Mouse (Mus musculus) gastrocnemius, adult 18-20 months (tissue): ENCODE measurements around the gene Tmem171. TPM values are rescaled to one million over a fixed set of nuclear protein-coding genes. Genes with fewer than 3 reads are reported as not detected.

Experiments used
- DNase-seq: peaks from one replicate; pipeline ENCODE4 v3.0.0; 2021; ENCODE audit warnings: low spot score
- total RNA-seq, 2 experiments: library from RNA; stranded (reverse); gene quantifications; 2 replicates each; pipeline ENCODE4 v1.2.3; 2021

Tmem171 gene
- total RNA-seq, 2 experiments from 2014 or later, result 2.0 TPM; not detected in 1

- no peak for DNase-seq
Observed at GRCm38 (mm10) chr13:98693316-98693715, 1.3 kb downstream of the Tmem171 start.

DNA sequence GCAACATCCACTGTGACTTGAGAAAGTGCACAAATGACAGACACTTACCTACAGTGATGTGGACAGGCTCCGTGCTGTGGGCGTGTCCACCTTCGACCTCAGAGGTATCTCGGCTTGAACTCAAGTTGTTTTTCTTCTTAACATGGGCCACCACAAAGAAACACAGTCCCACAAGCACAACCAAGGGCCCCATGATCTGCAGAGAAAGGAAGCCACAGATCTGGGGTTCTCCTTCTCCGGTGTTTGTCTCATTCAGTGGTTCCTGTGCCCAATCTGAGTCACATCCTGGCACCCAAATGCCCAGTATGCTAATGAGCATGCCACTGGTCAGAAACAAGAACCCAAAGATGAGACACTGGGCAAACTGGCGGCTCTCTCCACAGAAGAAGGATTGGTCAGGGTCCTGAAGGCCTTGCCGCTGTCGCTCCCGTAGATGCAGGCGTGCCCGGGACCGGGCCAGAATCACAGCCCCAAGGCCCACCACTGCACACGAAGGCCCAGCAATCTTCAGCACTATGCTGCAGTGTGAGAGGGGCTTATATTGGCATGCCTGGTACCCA is 2.6 kb downstream of the Tmem171 start:
- no peak for DNase-seq

DNA sequence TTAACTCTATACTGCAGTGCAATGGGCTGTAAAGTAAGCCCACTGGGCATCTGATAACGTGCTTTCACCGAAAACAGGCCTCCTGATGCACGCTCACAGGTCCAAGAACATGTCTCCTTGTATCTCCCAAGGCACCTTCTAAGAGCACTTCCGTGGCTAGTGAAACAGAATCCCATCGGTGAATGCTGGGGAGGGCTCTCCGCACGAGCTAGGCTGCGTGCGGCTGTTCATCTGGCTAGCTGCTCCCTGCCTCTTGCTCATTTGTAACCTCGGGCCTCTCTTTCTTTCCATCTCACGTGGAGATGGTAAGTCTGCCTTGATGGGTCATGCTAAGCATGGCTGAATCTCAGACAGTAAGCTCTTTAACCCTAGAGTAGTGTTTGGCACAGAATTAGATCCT is 3.7 kb downstream of the Tmem171 start:
- no peak for DNase-seq

- no peak for DNase-seq
Observed at GRCm38 (mm10) chr13:98689605-98690290, 4.9 kb downstream of the Tmem171 start.

GRCm38 (mm10) chr13:98687931-98688330 is 6.7 kb downstream of the Tmem171 start:
- DNase-seq, result no peak

DNA sequence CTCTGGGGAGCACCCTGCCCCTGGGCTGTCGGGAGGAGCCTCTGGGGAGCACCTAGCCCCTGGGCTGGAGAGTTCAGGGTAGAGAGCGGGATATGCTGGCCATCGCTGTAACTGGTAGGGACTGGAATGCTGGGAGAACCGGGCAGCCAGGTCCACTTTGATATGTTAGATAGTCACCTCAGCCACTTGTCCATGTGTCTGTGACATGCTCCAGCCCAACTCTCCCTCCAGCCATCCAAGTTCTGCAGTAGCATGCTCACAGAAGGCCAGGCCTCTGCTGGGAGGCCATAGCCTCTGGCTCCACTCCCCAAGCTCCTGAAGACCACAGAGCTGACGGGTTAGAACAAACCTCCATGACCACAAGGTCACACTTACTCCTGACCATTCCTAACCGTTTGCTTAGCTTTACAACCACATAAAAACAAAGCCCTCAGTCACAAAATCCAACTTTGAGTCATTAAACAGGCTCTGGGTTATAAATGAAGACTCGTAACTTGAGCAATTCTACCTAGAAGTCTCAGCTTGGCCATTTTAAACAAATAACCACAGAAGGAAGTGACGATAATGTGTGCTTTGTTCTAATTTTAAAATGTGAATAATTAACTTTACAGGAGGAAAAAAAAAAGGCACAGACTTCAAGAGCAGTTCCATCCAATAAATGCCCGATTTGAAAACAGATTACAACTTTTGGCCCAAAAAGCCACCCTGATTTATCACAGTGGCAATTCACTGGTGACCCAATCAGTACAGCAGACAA is 10.3 kb downstream of the Tmem171 start:
- DNase-seq, result no peak

DNA sequence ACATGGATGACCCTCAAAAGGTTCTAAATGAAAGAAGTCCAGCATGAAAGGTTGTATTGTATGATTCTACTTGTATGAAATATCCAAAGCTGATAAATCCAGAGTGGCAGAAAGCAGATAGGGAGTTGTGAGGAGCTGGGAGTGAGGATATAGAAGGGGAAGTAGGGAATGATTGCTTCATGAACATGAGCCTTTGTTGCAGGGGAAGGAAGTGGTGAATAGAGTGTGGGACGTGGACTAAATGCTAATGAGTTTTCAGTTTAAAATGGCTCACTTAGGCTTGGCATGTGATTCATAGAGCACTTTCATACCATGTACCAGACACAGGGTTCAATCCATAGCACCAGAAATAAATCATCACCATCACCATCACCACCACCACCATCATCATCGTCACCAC is 11.2 kb downstream of the Tmem171 start:
- no peak for DNase-seq

- no peak for DNase-seq
Observed at GRCm38 (mm10) chr13:98680470-98681060, 14.1 kb downstream of the Tmem171 start.

DNA sequence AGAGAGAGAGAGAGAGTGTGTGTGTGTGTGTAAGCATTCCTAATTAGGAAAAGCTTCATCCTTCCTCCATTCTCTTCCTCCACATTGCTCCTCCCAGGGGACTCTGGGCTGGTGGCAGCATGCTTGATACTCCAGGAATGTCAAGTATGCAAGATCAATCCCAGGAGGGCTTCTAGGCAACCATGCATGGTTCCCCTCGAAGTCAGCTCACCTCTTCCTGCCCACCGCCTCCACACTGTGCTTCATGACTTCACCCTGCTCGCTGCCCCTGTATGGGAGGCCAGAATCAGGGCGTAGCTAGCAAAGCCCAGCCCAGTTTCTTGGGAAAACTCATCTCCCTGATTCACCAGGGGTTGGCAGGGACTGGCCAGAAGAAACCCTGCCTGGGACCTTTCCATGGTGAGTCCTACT is 15.0 kb downstream of the Tmem171 start:
- no peak for DNase-seq

DNA sequence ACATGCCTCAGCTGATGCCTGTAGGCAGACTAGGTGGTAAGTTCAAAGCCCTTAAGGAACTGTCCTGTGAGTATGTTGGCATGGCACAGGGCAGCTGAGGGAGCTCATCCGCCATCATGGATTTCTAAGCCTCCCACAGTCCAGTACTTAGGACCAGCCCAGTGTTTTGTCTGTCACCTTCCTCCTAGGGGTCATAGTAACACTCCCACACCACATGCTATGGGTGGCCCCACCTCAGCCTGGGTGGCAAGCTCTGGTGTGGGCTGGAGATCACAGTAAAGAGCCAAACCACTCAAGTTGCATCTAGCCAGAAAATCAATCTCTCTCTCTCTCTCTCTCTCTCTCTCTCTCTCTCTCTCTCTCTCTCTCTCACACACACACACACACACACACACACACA is 15.4 kb downstream of the Tmem171 start:
- no peak for DNase-seq

- no peak for DNase-seq
Observed at GRCm38 (mm10) chr13:98673922-98674321, 20.7 kb downstream of the Tmem171 start.

- no peak for DNase-seq
Observed at GRCm38 (mm10) chr13:98669296-98669695, 25.3 kb downstream of the Tmem171 start.

- DNase-seq, result no peak
Observed at GRCm38 (mm10) chr13:98667316-98667715, 27.3 kb downstream of the Tmem171 start.

- DNase-seq, result no peak
Observed at GRCm38 (mm10) chr13:98665240-98665639, 29.4 kb downstream of the Tmem171 start.

DNA sequence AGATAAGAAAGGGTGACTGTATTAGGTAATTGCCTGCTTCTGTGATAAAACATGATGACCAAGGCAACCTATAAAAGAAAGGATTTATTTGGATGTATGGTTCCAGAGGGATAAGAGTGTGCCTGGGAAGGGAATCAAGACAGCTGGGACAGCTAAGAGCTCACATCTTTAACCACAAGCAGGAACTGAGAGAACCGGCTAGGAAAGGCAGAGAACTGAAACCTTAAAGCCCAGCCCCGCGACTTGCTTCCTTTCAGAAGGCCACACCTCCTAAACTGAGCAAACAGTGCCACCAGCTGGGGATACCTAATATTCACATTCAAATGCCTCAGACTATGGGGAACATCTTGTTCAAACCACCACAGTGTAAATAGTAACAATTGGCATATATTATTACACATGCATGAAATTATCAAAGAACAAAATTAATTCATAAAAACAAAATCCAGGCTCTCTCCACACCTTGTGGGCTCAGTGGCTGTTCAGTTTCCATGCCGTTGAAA is 32.4 kb downstream of the Tmem171 start:
- no peak for DNase-seq

GRCm38 (mm10) chr13:98656034-98656471 is 38.6 kb downstream of the Tmem171 start:
- DNase-seq, result peak; percentile 7

DNA sequence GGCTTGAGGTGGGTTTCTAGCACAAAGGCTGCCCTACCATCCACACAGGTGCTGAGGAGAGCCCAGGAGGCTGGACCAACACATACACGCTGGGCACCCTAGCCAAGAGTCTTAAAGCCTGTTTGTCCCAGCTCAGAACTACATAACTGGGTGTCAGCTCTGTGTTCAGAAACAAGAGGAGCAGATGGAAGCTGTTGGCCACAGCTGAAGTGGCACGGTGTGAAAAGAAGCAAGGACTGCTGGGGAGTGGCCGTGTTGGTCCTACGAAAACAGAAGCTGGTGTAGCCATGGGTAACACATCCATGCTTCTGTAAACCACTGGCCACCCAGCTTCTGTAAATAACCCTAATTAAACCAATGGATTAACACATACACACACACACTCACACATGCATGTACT is 39.3 kb downstream of the Tmem171 start:
- no peak for DNase-seq

- peak; percentile 22 for DNase-seq
Observed at GRCm38 (mm10) chr13:98654129-98654939, 40.3 kb downstream of the Tmem171 start.

DNA sequence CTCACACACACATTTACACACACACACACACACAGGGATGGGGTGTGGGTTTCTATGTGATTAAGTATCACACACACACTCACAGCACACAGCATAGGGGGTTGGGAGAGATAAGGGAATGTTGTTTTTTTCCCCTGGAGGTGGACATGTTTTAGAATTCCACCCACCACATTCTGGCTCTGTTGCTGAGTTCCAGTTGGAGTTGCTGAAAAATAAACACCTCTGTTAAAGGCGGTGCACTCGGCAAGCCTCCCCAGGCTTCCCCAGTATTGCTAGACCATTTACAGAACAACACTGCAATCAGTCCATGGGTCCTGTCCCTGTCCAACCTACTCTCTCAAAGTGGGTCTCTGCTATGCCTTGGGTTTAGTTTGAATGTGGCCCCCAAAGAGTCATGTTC is 42.4 kb downstream of the Tmem171 start:
- no peak for DNase-seq

DNA sequence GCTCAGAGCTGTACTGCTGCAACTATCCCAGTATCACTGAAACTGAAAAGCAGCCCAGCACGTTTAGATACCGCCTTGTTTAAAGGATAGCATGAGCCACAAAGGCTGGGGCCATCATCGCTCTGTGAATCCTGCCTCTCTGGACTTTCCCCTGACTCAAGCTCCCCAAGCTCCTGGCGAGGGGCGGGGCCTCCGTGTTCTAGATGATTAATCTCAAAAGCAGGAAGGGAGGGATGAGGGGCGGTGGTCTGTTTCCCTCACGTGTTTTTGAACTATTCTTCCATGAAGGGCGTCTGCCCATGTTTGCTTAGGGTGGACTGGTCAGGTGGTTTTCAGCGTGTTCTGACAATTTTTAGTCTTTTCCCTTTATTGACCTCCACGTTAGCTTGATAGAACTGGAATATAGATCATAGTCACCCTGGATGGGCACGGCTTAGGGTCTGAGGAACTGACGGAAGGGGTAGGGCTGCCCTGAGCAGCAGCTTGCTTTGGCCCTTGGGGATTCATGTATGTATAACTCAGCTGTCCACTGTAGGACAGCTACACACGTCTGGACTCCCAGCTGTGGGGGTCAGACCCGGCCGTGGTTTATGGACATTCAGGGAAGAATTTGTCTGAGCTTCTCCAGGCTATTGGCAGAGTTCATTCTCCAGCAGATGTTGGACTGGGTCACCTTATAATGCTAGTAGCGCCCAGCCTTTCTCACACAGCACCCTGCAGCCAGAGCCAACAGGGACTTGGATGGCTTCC is 43.2 kb downstream of the Tmem171 start:
- DNase-seq, result no peak
